Mouse (Mus musculus): Measurements from ENCODE around the gene Cul4a.

DNA sequence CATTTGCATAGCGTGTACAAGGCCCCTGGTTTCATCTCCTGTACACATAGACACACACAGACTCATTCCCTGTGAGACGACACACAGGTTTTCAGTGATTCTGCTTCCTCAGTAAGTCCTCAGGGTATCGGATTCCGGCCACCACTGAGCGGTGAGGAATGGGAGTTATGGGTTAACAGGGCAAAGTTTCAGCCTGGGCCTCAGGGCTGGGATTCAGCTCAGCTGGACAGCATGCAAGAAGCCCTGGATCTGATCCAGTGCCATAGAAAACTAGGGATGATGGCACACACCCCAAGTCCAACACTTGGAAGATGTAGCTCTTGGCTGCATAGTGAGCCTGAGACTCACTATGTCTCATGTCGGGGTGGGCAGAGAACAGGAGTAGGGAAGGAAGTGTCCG lies 74.5 kb downstream of the Cul4a start:
- TF ChIP-seq CTCF (IDR thresholded peaks at IDR 0.05; ENCODE audit: low read depth, low read length) (no peak), POLR2A (IDR thresholded peaks at IDR 0.05; ENCODE audit: extremely low read depth, insufficient read depth, low read length) (no peak)
